Mouse (Mus musculus) monocyte, adult 2 months (primary cell): ENCODE results near the gene Cntnap2.

Experiments
- DNase-seq, 2 experiments: peaks; one replicate each; pipeline ENCODE4 v3.0.0; 2022; ENCODE audit warnings: low spot score in 2 of 2, low read depth in 1 of 2

The Cntnap2 gene

GRCm38 (mm10) chr6:46669018-46669417 is 1609.9 kb downstream of the Cntnap2 start:
- DNase-seq, result no peak

GRCm38 (mm10) chr6:46675081-46675480 is 1615.9 kb downstream of the Cntnap2 start:
- DNase-seq, result no peak

- no peak for DNase-seq
Measured at GRCm38 (mm10) chr6:46675621-46676020, 1616.5 kb downstream of the Cntnap2 start.

GRCm38 (mm10) chr6:46696187-46696586 is 1637.0 kb downstream of the Cntnap2 start:
- DNase-seq, result no peak

- DNase-seq, result no peak
Measured at GRCm38 (mm10) chr6:46699343-46699742, 1640.2 kb downstream of the Cntnap2 start.

GRCm38 (mm10) chr6:46704293-46705170 is 1645.4 kb downstream of the Cntnap2 start:
- no peak for DNase-seq

GRCm38 (mm10) chr6:46705926-46706325 is 1646.8 kb downstream of the Cntnap2 start:
- no peak for DNase-seq

- DNase-seq, result no peak
Measured at GRCm38 (mm10) chr6:46716576-46716975, 1657.4 kb downstream of the Cntnap2 start.

GRCm38 (mm10) chr6:46733794-46734193 is 1674.6 kb downstream of the Cntnap2 start:
- DNase-seq, result no peak

GRCm38 (mm10) chr6:46748448-46748847 is 1689.3 kb downstream of the Cntnap2 start:
- DNase-seq, result no peak

- DNase-seq, result no peak
Measured at GRCm38 (mm10) chr6:46763481-46763880, 1704.3 kb downstream of the Cntnap2 start.

- no peak for DNase-seq
Measured at GRCm38 (mm10) chr6:46774529-46774928, 1715.4 kb downstream of the Cntnap2 start.

GRCm38 (mm10) chr6:46802264-46803110 is 1743.3 kb downstream of the Cntnap2 start:
- no peak for DNase-seq

- DNase-seq, result no peak
Measured at GRCm38 (mm10) chr6:46856635-46857034, 1797.5 kb downstream of the Cntnap2 start.

GRCm38 (mm10) chr6:46861076-46861475 is 1801.9 kb downstream of the Cntnap2 start:
- no peak for DNase-seq

- DNase-seq, result no peak
Measured at GRCm38 (mm10) chr6:46866317-46866716, 1807.2 kb downstream of the Cntnap2 start.

GRCm38 (mm10) chr6:46886230-46886629 is 1827.1 kb downstream of the Cntnap2 start:
- DNase-seq, result no peak

GRCm38 (mm10) chr6:46909167-46909566 is 1850.0 kb downstream of the Cntnap2 start:
- no peak for DNase-seq

GRCm38 (mm10) chr6:46918701-46919274 is 1859.6 kb downstream of the Cntnap2 start:
- DNase-seq, result no peak

- no peak for DNase-seq
Measured at GRCm38 (mm10) chr6:46919973-46920372, 1860.8 kb downstream of the Cntnap2 start.

- no peak for DNase-seq
Measured at GRCm38 (mm10) chr6:46924709-46925108, 1865.6 kb downstream of the Cntnap2 start.

GRCm38 (mm10) chr6:46945703-46946102 is 1886.5 kb downstream of the Cntnap2 start:
- no peak for DNase-seq
